Mouse (Mus musculus) midbrain, embryonic 11.5 days (tissue): ENCODE results near the gene Serpinb6b. TPM values are rescaled to one million over a fixed set of nuclear protein-coding genes. Genes with fewer than 3 reads are reported as not detected.
"Not testable (repeated sequence)": the region's sequence is repeated elsewhere in the genome, so short reads cannot be mapped to it uniquely, and the experiment has no call there.

Experiments used
- ATAC-seq: fragments of 200-750 bp; cut with Nextera tagmentation; 2 replicates; pipeline ENCODE4 v1.8.0; 2017; ENCODE audit warnings: moderate TSS enrichment, moderate library complexity; ENCODE audit not compliant: low FRiP score
- DNase-seq: peaks from one replicate; pipeline ENCODE4 v3.0.0; 2015; ENCODE audit warnings: low spot score; ENCODE audit errors: missing footprints
- H3K27ac ChIP-seq: fragments of 300-500 bp; sonication (generic); 2 replicates; pipeline ENCODE4 v1.5.1; 2014; ENCODE audit warnings: low read depth, low read length
- H3K27me3 ChIP-seq: fragments of 300-500 bp; sonication (generic); 2 replicates; pipeline ENCODE4 v1.6.1; 2014; ENCODE audit warnings: mild to moderate bottlenecking, low read length, moderate library complexity, mixed read lengths; ENCODE audit not compliant: control insufficient read depth, insufficient read depth
- H3K36me3 ChIP-seq: fragments of 300-500 bp; sonication (generic); 2 replicates; pipeline ENCODE4 v1.6.1; 2014; ENCODE audit warnings: mild to moderate bottlenecking, low read length, moderate library complexity, mixed read lengths; ENCODE audit not compliant: control insufficient read depth, insufficient read depth
- H3K4me1 ChIP-seq: fragments of 300-500 bp; sonication (generic); 2 replicates; pipeline ENCODE4 v1.6.1; 2014; ENCODE audit warnings: low read length; ENCODE audit not compliant: control insufficient read depth, insufficient read depth
- H3K4me2 ChIP-seq: fragments of 300-500 bp; sonication (generic); 2 replicates; pipeline ENCODE4 v1.6.1; 2014; ENCODE audit warnings: mild to moderate bottlenecking, moderate library complexity
- H3K4me3 ChIP-seq: fragments of 300-500 bp; sonication (generic); 2 replicates; pipeline ENCODE4 v1.5.1; 2014; ENCODE audit warnings: low read depth, low read length
- H3K9ac ChIP-seq: fragments of 300-500 bp; sonication (generic); 2 replicates; pipeline ENCODE4 v1.6.1; 2014; ENCODE audit warnings: low read length
- H3K9me3 ChIP-seq: fragments of 300-500 bp; sonication (generic); 2 replicates; pipeline ENCODE4 v1.6.1; 2016; ENCODE audit warnings: low read length; ENCODE audit not compliant: control insufficient read depth
- WGBS: fragments of 180-500 bp; shearing (Covaris S2); extraction: QIAGEN DNeasy Blood & Tissue Kit; methylation state at CpG from one replicate; pipeline ENCODE4 v1.1.7; 2014; 5-methylcytosine and 5-hydroxymethylcytosine counted together
- polyA plus RNA-seq: library from polyadenylated mRNA; unstranded; fragments of >200 nt; fragmentation: Nextera tagmentation; extraction: Ambion mirVana; gene quantifications from 2 replicates; pipeline ENCODE4 v1.2.1, GENCODE M21; 2014

Gene Serpinb6b
- 0.55 and 0.83 TPM in 2 replicates for polyA plus RNA-seq

- Histone ChIP-seq H3K27me3 (no peaks in the 10 kb centered on the region), H3K4me2 (peak within 1 kb of the TSS; percentile 15; the same call in 1 of the 2 replicates), H3K4me3 (no peak within 1 kb of the TSS), H3K9me3 (no peaks in the 10 kb centered on the region), H3K4me1 (no peaks in the 10 kb centered on the region), H3K9ac (no peak within 1 kb of the TSS), H3K27ac (no peak within 1 kb of the TSS), H3K36me3 (no peaks in the 10 kb centered on the region)
- ATAC-seq: peak; percentile 54; the same call in 1 of the 2 replicates
- 44% methylated on average over 16 of the region's 16 CpGs for WGBS
- peak; percentile 88 for DNase-seq
Measured at GRCm38 (mm10) chr13:32964989-32965811, at the start of gene Serpinb6b. TSS of gene Serpinb6b (plus strand) at chr13:32965209.

- DNase-seq (no peak), ATAC-seq (no peak)
- Histone ChIP-seq H3K4me2 (no peak overlapping the region), H3K9ac (no peak overlapping the region), H3K27ac (no peak overlapping the region), H3K9me3 (no peaks in the 10 kb centered on the region), H3K4me3 (no peak overlapping the region), H3K4me1 (no peaks in the 10 kb centered on the region), H3K27me3 (no peaks in the 10 kb centered on the region), H3K36me3 (no peaks in the 10 kb centered on the region)
Measured at GRCm38 (mm10) chr13:32922622-32923021, 42.4 kb upstream of the Serpinb6b start.

GRCm38 (mm10) chr13:32924578-32925360 lies 40.2 kb upstream of the Serpinb6b start:
- H3K27ac ChIP-seq: no peak overlapping the region
- no peaks in the 10 kb centered on the region for H3K36me3 ChIP-seq
- no peak for DNase-seq
- no peaks in the 10 kb centered on the region for H3K27me3 ChIP-seq
- WGBS: 62% methylated on average over 7 of the region's 7 CpGs
- H3K4me1 ChIP-seq: no peaks in the 10 kb centered on the region
- ATAC-seq: no peak
- H3K9ac ChIP-seq: no peak overlapping the region
- H3K4me2 ChIP-seq: no peak overlapping the region
- no peaks in the 10 kb centered on the region for H3K9me3 ChIP-seq
- no peak overlapping the region for H3K4me3 ChIP-seq

- ATAC-seq: no peak
Measured at GRCm38 (mm10) chr13:32926661-32927060, 38.3 kb upstream of the Serpinb6b start.

GRCm38 (mm10) chr13:32927241-32927640 lies 37.8 kb upstream of the Serpinb6b start:
- H3K9me3 ChIP-seq: no peaks in the 10 kb centered on the region
- H3K27ac ChIP-seq: no peak overlapping the region
- ATAC-seq (no peak), DNase-seq (no peak)
- H3K36me3 ChIP-seq: no peaks in the 10 kb centered on the region
- no peak overlapping the region for H3K9ac ChIP-seq
- no peak overlapping the region for H3K4me2 ChIP-seq
- H3K4me3 ChIP-seq: no peak overlapping the region
- no peaks in the 10 kb centered on the region for H3K4me1 ChIP-seq
- no peaks in the 10 kb centered on the region for H3K27me3 ChIP-seq
- 62% methylated on average over 1 of the region's 1 CpGs for WGBS

More at GRCm38 (mm10) chr13:32926661-32927060, 38.3 kb upstream of the Serpinb6b start:
- H3K4me3 ChIP-seq: no peak overlapping the region
- H3K9me3 ChIP-seq: no peaks in the 10 kb centered on the region
- no peak for DNase-seq
- H3K36me3 ChIP-seq: no peaks in the 10 kb centered on the region
- no peak overlapping the region for H3K4me2 ChIP-seq
- H3K9ac ChIP-seq: no peak overlapping the region
- H3K4me1 ChIP-seq: no peaks in the 10 kb centered on the region
- no peak overlapping the region for H3K27ac ChIP-seq
- H3K27me3 ChIP-seq: no peaks in the 10 kb centered on the region
- 90% methylated on average over 2 of the region's 2 CpGs for whole genome bisulfite sequencing

- Histone ChIP-seq H3K4me1 (no peaks in the 10 kb centered on the region), H3K27me3 (no peaks in the 10 kb centered on the region), H3K4me3 (no peak overlapping the region), H3K36me3 (no peaks in the 10 kb centered on the region), H3K4me2 (no peak overlapping the region), H3K9ac (no peak overlapping the region), H3K9me3 (no peaks in the 10 kb centered on the region), H3K27ac (no peak overlapping the region)
- DNase-seq (no peak), ATAC-seq (no peak)
- WGBS: 74% methylated on average over 2 of the region's 2 CpGs
Measured at GRCm38 (mm10) chr13:32929107-32929750, 35.8 kb upstream of the Serpinb6b start.

- H3K4me3 ChIP-seq: no peak overlapping the region
- no peak overlapping the region for H3K27ac ChIP-seq
- ATAC-seq (no peak), DNase-seq (no peak)
- no peaks in the 10 kb centered on the region for H3K27me3 ChIP-seq
- H3K4me2 ChIP-seq: no peak overlapping the region
- no peaks in the 10 kb centered on the region for H3K4me1 ChIP-seq
- no peaks in the 10 kb centered on the region for H3K36me3 ChIP-seq
- H3K9ac ChIP-seq: no peak overlapping the region
- WGBS: 33% methylated on average over 1 of the region's 1 CpGs
- H3K9me3 ChIP-seq: no peaks in the 10 kb centered on the region
Measured at GRCm38 (mm10) chr13:32934706-32935381, 30.2 kb upstream of the Serpinb6b start.

- H3K9ac ChIP-seq, H3K9me3 ChIP-seq, H3K4me3 ChIP-seq, ATAC-seq, DNase-seq, H3K27ac ChIP-seq, H3K36me3 ChIP-seq, H3K4me1 ChIP-seq, H3K4me2 ChIP-seq, H3K27me3 ChIP-seq: not testable (repeated sequence)
- WGBS: 79% methylated on average over 4 of the region's 4 CpGs
Measured at GRCm38 (mm10) chr13:32938275-32938674, 26.7 kb upstream of the Serpinb6b start.
